Mouse (Mus musculus): ENCODE measurements around the gene Slc6a17. TPM values are rescaled to one million over a fixed set of nuclear protein-coding genes. Genes with fewer than 3 reads are reported as not detected.
A peak's percentile ranks its signal among the peaks of the same experiment; 100 is the strongest.

Gene Slc6a17
- polyA plus RNA-seq, 1 experiment: 16.0 TPM

DNA sequence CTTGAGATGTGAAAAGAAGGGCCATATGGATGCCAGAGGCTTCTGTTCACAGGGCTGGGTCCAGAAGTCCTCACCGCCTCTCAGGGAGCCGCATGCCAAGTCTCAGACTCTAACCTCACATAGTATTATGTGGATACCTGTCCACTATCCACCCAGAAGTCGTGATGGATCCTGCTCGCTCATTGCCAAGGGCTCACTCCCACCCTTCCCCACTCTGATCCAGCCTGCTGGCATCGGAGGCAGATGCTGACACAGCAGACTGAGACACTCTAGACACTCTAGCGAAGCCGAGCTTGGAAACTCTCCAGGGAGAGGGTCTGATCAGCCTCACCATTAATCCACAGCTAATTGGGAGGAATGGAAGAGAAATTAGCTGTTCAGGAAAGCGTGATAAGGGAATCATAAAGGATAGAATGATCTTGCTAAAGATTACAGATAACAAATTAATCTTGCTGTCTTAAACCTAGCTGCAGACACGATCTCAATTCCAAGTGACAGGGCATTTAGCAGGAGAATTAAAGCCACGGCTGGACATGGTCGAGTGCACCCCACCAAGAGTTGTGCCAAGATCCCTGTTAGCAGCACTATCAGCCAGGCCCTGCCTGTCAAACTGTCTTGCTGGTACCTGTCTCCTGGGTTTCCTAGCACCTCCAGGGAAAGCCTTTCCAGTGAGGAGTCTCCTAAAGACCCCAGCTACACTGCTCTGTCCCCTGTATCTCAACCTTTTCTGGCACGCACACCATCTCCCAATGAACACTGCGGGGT, 21.6 kb downstream of the Slc6a17 start:
- WGBS: 47% methylated on average over 13 of the region's 13 CpGs
- peak; percentile 41 for DNase-seq
- H3K27ac ChIP-seq (ENCODE audit: insufficient read depth, low read depth, low read length): no peak overlapping the region
- no peaks in the 10 kb centered on the region for H3K27me3 ChIP-seq (replicated peaks; ENCODE audit: control insufficient read depth, insufficient read depth, low read length)
- TF ChIP-seq POLR2A (IDR thresholded peaks at IDR 0.05; ENCODE audit: low read depth, low read length): no peak
- no peak for TF ChIP-seq CTCF (conservative IDR thresholded peaks at IDR 0.05; ENCODE audit: insufficient read depth, insufficient read length, low read depth, low read length)
- H3K4me1 ChIP-seq (ENCODE audit: control insufficient read depth, insufficient read depth, low read length): no peaks in the 10 kb centered on the region
- no peaks in the 10 kb centered on the region for H3K36me3 ChIP-seq (ENCODE audit: control insufficient read depth, insufficient read depth, low read length)
- H3K4me3 ChIP-seq (ENCODE audit: insufficient read depth, low read depth, low read length): no peak overlapping the region

DNA sequence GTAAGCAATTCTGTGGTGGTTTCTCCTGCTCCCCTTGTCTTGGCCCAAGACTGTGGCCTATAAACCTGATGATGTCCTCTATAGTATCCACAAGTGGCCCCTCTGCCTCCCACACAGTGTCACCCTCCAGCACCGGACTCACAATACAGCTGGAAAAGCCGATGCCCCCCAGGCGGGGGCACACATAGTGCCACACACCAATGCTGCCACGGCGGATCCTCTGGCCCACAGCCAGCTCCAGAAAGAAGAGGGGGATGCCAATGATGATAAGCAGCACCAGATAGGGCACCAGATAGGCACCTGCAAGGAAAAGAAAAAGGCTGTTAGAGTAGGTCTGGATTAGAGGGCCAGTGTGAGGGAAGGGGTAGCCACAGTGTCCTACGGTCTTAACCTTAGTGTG, 22.3 kb downstream of the Slc6a17 start:
- Histone ChIP-seq H3K27ac (ENCODE audit: insufficient read depth, low read depth, low read length) (no peak overlapping the region), H3K4me3 (ENCODE audit: insufficient read depth, low read depth, low read length) (no peak overlapping the region), H3K36me3 (ENCODE audit: control insufficient read depth, insufficient read depth, low read length) (no peaks in the 10 kb centered on the region), H3K4me1 (ENCODE audit: control insufficient read depth, insufficient read depth, low read length) (no peaks in the 10 kb centered on the region), H3K27me3 (replicated peaks; ENCODE audit: control insufficient read depth, insufficient read depth, low read length) (no peaks in the 10 kb centered on the region)
- no peak for DNase-seq
- no peak for TF ChIP-seq POLR2A (IDR thresholded peaks at IDR 0.05; ENCODE audit: low read depth, low read length)
- TF ChIP-seq CTCF (conservative IDR thresholded peaks at IDR 0.05; ENCODE audit: insufficient read depth, insufficient read length, low read depth, low read length): no peak
- WGBS: 92% methylated on average over 6 of the region's 6 CpGs

DNA sequence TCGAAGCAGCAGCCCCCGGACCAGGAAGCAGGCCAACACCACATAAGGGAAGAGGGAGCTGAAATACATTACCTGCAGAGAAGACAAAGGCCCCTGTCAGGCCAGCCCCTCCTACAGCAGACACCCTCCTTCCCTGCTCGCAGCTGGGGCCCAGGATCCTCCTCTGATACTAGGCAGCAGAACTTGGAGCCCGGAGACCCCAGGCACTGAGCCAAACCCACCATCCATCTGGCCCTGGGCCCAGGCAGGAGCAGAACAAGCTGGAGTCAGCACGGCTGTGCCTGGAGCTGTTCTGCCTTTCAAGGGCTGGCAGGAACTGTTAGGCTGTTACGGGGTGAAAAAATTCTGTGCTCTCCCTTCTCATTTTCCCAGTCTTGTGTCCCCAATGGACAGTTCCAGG, 26.4 kb downstream of the Slc6a17 start:
- no peak for TF ChIP-seq CTCF (conservative IDR thresholded peaks at IDR 0.05; ENCODE audit: insufficient read depth, insufficient read length, low read depth, low read length)
- no peak for TF ChIP-seq POLR2A (IDR thresholded peaks at IDR 0.05; ENCODE audit: low read depth, low read length)
- Histone ChIP-seq H3K4me3 (ENCODE audit: insufficient read depth, low read depth, low read length) (no peak overlapping the region), H3K4me1 (ENCODE audit: control insufficient read depth, insufficient read depth, low read length) (no peaks in the 10 kb centered on the region; the same call in 1 of the 2 replicates), H3K36me3 (ENCODE audit: control insufficient read depth, insufficient read depth, low read length) (no peaks in the 10 kb centered on the region), H3K27me3 (replicated peaks; ENCODE audit: control insufficient read depth, insufficient read depth, low read length) (no peaks in the 10 kb centered on the region), H3K27ac (ENCODE audit: insufficient read depth, low read depth, low read length) (no peak overlapping the region)
- 25% methylated on average over 6 of the region's 6 CpGs for WGBS
- DNase-seq: peak; percentile 36

DNA sequence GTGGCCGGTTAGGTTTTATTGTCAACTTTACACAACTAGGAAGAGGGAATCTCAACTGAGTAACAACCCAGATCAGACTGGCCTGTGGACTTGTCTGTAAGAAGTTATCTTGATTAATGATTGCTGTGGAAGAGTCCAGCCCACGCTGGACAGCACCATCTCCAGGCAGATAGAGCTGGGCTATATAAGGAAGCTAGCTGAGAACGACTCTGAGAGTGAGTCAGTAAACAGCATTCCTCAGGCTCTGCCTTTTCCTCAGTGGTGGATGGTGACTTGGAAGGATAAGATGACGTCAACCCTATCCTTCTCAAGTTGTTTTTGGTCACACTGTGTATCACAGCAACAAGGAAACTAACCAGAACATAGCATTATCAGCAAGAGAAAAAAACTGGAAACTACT, 29.2 kb downstream of the Slc6a17 start:
- TF ChIP-seq POLR2A (IDR thresholded peaks at IDR 0.05; ENCODE audit: low read depth, low read length): no peak
- no peak for TF ChIP-seq CTCF (conservative IDR thresholded peaks at IDR 0.05; ENCODE audit: insufficient read depth, insufficient read length, low read depth, low read length)
- WGBS: 35% methylated on average over 4 of the region's 4 CpGs
- Histone ChIP-seq H3K27ac (ENCODE audit: insufficient read depth, low read depth, low read length) (no peak overlapping the region), H3K4me1 (ENCODE audit: control insufficient read depth, insufficient read depth, low read length) (no peaks in the 10 kb centered on the region; the same call in 1 of the 2 replicates), H3K27me3 (replicated peaks; ENCODE audit: control insufficient read depth, insufficient read depth, low read length) (no peaks in the 10 kb centered on the region), H3K4me3 (ENCODE audit: insufficient read depth, low read depth, low read length) (no peak overlapping the region), H3K36me3 (ENCODE audit: control insufficient read depth, insufficient read depth, low read length) (no peaks in the 10 kb centered on the region)
- peak; percentile 7 for DNase-seq

DNA sequence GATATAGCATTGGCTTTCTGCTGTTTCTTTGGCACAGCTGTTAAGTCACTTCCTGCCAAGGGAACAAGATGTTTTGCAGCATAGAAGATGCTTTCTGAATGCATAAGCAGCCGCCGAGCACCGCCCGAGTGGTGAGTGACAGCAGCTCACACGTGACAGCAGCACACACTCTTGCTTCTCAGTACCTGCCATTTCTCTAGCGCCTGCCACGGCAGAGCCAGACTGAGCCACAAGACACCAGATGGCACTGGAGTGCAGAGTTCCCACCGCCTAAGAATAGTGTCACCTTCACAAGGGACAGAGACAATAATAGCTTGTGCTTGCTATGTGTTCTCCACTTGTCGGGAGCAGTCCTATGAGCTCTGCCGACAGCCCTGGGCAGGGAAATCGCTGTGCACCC, 34.5 kb downstream of the Slc6a17 start:
- WGBS: 35% methylated on average over 11 of the region's 11 CpGs
- DNase-seq: peak; percentile 20

DNA sequence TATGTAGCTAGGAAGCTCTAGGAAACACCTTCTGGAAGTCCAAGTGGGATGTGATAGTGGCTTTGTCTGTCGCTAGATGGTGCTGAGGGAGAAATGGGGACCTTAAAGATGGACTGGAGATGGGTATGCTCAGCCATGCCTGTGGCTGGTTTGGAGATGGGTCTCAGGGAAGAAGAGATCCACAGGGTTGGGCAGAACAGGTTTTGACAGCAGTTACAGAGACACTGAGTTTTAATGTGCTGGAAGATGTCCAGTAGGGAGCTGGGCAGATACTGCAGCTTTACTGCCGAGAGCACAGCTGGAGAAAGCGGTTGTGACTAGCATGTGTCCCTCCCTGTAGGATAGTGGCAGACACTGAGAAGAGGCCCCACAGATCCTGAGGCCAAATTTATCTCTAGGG, 37.2 kb downstream of the Slc6a17 start:
- Histone ChIP-seq H3K27ac (ENCODE audit: insufficient read depth, low read depth, low read length) (no peak overlapping the region), H3K4me3 (ENCODE audit: insufficient read depth, low read depth, low read length) (no peak overlapping the region), H3K36me3 (ENCODE audit: control insufficient read depth, insufficient read depth, low read length) (no peaks in the 10 kb centered on the region), H3K4me1 (ENCODE audit: control insufficient read depth, insufficient read depth, low read length) (no peaks in the 10 kb centered on the region), H3K27me3 (replicated peaks; ENCODE audit: control insufficient read depth, insufficient read depth, low read length) (no peaks in the 10 kb centered on the region)
- DNase-seq: no peak
- 65% methylated on average over 3 of the region's 3 CpGs for WGBS
- TF ChIP-seq CTCF (conservative IDR thresholded peaks at IDR 0.05; ENCODE audit: insufficient read depth, insufficient read length, low read depth, low read length) (no peak), POLR2A (IDR thresholded peaks at IDR 0.05; ENCODE audit: low read depth, low read length) (no peak)

More for the DNA sequence above, 34.5 kb downstream of the Slc6a17 start:
- Histone ChIP-seq H3K4me1 (ENCODE audit: control insufficient read depth, insufficient read depth, low read length) (no peaks in the 10 kb centered on the region), H3K27ac (ENCODE audit: insufficient read depth, low read depth, low read length) (no peak overlapping the region), H3K36me3 (ENCODE audit: control insufficient read depth, insufficient read depth, low read length) (no peaks in the 10 kb centered on the region), H3K27me3 (replicated peaks; ENCODE audit: control insufficient read depth, insufficient read depth, low read length) (no peaks in the 10 kb centered on the region), H3K4me3 (ENCODE audit: insufficient read depth, low read depth, low read length) (no peak overlapping the region)
- TF ChIP-seq CTCF (conservative IDR thresholded peaks at IDR 0.05; ENCODE audit: insufficient read depth, insufficient read length, low read depth, low read length) (no peak; the same call in 1 of the 2 replicates), POLR2A (IDR thresholded peaks at IDR 0.05; ENCODE audit: low read depth, low read length) (no peak)

DNA sequence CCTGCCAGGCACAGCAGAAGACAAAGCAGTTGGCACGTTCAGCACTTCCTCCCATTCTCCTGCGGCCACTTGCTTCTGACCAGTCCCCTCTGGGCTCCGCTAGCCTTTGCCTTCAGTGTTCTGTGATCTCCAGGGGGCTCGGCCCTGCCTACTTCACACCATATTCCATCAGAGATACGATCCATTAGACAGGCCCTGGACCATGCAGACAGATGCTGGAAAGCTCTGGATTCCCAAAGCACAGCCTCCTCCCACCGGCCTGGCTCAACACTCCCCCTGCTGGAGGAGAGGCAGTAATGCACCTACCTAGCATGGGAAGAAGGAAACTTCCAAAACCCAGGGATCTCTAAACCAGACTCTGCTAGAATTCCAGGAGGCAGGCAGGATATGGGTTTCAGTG, 45.6 kb downstream of the Slc6a17 start:
- DNase-seq: peak; percentile 43
- Histone ChIP-seq H3K36me3 (ENCODE audit: control insufficient read depth, insufficient read depth, low read length) (no peaks in the 10 kb centered on the region), H3K27ac (ENCODE audit: insufficient read depth, low read depth, low read length) (no peak overlapping the region), H3K4me3 (ENCODE audit: insufficient read depth, low read depth, low read length) (no peak overlapping the region), H3K27me3 (replicated peaks; ENCODE audit: control insufficient read depth, insufficient read depth, low read length) (no peaks in the 10 kb centered on the region), H3K4me1 (ENCODE audit: control insufficient read depth, insufficient read depth, low read length) (no peaks in the 10 kb centered on the region)
- TF ChIP-seq POLR2A (IDR thresholded peaks at IDR 0.05; ENCODE audit: low read depth, low read length) (no peak), CTCF (conservative IDR thresholded peaks at IDR 0.05; ENCODE audit: insufficient read depth, insufficient read length, low read depth, low read length) (peak; percentile 93)
- 14% methylated on average over 6 of the region's 6 CpGs for WGBS
